Mouse (Mus musculus) right cerebral cortex, adult 2 months (tissue): Measurements from ENCODE around the gene Mpped2.
A peak's percentile ranks its signal among the peaks of the same experiment; 100 is the strongest.

Source experiments
- DNase-seq, 2 experiments: peaks; one replicate each; pipeline ENCODE4 v3.0.0; 2021 to 2022; ENCODE audit warnings: low spot score in 2 of 2

Mpped2 gene

DNA sequence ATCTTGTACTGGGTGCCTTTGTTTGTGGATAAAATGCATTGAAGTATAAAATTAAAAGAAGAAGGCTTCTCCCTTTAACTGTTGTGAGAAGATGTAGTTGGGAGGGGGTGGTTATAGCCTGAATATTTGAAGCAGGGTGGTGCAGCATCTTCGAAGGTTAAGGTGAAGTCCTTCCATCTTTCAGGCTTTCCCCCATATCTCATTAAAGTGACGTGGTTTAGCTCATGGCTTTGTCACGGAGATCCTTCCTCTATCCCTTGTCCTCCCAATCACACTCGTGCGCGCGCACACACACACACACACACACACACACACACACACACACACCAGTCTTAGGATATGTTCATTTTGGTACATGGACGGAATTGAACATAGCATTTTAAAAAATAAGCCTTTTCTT is 3.3 kb downstream of the Mpped2 start:
- DNase-seq = no peak

DNA sequence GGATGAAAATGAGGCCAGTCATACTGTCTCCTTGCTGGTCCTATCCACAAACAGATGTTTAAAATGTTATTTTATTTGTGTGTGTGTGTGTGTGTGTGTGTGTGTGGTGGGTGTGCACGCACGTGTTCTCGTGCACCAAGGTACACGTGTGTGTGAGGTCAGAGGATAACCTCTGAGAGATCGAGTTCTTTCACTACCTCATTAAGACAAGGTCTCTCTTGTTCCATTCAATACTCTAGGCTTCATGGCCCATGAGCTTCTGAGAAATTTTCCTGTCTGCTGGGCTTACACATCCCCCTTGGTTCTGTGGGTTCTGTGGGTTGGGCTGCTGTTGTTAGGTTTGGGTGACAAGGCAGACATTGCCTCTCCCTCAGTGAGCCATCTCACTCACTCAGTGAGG is 12.6 kb downstream of the Mpped2 start:
- DNase-seq = no peak

DNA sequence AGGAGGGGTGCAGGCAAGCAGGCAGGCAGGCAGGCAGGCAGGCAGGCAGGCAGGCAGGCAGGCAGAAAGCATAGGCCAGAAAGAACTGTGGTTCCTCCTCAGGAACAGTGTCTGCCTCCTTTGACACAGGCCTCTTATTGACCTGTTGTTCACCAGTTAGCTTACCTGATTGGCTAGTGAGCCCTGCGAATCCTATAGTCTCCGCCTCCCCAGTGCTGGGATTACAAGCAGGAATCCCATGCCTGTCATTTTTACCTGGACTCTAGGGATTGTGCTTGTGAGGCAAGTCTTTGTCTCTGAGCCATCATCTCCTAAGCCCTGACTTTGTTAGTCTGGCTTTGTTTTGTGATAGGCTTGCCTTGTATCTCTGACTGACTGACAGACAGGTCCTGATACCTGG is 14.1 kb downstream of the Mpped2 start:
- no peak for DNase-seq

DNA sequence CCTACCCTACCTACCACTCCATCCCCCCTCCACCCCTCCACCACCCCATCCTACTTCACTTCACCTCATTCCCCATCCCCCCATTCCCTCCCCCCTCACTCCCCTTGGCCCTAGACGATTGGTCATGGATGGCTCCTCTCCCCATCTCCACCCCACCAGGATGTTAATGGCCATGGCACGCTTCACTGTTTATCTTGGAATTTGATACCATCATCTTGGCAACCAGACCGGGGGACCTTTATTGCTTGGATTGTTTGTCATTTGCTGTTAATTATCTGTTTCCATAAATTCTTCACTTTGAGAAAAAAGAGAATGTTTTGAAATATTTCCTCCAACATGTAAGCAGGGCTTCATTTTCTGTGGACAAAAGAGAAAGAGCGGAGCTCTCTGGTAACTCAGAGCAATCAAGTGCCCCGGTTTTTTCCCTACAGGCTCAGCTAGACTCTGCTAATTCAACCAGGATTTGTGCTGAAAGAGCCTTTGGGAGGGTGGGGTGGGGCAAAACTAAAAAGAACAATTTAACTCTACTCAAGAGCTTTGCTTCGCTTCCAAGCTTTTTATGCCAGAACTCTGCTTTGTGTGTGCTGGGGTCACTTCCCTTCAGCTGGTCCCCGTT is 17.9 kb downstream of the Mpped2 start:
- DNase-seq = no peak

DNA sequence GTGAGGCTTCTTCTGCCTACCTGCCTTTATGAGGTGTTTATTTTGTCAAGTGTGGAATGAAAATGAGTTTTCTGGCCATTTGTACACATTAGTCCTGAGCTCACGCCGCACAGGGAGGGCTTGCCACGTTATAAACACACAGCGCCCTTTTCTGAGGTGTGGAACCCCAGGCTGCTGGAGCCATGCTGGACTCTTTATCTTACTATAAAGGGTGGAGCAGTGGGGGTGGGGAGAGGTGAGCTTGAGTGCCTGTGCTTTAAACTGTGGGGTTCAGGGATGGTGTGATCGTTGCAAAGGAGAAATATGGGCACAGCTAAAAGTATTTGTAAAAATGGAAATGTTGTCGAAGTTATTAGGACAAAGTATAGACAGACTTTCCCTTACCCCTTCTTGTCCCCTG is 18.4 kb downstream of the Mpped2 start:
- DNase-seq = no peak

DNA sequence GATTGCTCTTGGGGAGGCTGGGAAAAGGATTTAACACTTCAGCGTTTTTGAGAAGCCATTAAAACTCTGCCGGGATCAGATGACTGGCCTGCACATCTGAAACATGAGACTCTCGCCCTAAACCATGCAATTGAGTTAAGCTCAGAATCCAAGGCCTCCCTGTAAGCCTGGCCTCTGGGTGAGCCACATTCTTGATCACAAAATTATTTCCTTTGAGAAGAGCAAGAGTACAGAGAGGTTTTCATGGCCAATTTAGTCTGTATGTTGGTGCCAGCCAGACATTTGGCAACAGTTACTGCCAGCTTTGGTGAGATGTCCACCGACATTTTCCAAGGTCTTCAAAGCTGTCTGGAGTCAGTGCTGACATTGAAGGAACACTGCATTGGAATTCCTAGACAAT is 20.1 kb downstream of the Mpped2 start:
- no peak for DNase-seq

DNA sequence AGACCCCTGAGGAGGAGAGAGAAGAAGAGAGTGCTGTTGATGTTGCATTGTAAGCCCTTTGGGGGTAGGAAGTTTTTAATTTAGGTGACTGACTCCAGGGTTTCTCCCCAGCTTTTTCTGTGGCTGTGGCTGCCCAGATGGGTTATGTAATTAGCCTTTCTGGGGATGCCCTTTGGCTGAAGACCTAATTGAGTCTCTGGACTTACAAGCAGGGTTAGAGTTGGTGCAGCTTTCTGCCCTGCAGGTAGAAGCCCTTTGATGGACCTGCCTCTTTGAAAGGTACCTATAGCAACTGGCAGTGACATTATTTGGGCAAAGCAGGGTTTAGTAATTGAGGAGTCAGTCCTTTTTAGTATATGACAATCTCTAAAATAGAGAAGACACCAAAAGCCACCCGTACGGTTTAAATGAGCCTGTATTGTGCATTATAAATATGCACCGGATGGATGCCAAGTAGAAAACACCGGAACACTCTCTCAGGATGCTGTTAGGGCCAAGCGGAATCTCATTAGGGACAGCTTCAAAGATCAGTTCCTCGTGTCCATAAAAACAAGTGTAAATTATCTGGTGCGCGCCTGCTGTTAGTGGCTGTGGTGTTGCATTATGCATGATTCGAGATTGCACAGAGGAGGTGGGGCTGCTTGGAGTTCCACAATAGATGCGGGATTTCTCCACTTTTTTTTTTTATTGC is 22.8 kb downstream of the Mpped2 start:
- DNase-seq = peak in 1 of 2 experiments; percentile 24

DNA sequence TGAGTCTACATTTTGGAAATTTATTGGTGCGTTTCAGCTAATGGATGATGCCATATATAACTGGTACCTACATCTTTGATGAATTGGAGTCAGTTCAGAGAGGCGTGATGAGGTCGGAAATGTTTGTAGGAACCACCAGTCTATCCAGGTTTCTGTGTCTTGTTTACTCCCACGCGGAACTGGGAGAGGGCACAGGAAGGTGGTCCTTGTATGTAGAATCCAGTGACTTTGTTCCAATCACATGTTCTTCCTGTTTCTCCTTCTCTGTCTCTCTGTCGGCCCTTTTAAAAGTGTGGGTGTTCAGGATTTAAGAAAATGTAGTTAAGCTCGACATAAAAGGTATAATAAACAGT is 23.3 kb downstream of the Mpped2 start:
- no peak for DNase-seq

DNA sequence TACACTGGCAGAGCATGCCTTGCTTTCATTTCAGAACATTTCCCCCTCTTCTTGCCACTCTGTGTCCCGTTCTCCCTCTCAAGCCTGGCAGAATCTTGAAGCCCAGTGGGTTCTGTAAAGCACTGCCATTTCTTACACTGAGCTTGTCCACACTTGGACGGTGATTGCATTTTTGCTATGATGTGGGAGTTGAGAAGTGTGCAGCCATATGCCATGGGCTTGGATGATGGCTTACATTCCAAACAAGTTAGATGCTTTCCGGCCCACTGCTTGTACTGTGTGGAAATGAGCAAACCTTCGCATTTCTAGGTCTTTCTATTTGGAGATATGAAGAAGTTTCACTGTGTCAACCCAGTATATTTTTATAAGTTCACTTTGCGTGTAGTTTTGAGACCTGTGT is 25.8 kb downstream of the Mpped2 start:
- peak; percentile 54 to 59 for DNase-seq

DNA sequence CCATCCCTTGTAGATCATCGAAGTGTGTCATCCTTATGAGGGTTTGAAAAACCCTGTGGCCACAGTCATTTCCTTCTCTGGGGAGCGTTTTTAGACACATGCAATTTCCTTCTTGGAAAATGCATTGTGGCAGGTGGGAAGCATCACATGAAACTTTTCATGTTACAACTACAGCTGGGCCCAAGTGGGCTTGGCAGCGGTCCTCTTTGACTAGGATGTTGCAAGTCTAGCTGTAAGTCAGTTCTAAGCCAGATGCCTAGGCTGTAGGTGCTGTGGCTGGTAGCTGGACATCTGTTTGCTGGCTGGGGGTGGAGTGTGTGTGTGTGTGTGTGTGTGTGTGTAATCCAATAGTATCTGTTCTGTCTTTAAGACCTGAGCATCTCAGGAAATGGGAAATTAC is 26.4 kb downstream of the Mpped2 start:
- DNase-seq = no peak

DNA sequence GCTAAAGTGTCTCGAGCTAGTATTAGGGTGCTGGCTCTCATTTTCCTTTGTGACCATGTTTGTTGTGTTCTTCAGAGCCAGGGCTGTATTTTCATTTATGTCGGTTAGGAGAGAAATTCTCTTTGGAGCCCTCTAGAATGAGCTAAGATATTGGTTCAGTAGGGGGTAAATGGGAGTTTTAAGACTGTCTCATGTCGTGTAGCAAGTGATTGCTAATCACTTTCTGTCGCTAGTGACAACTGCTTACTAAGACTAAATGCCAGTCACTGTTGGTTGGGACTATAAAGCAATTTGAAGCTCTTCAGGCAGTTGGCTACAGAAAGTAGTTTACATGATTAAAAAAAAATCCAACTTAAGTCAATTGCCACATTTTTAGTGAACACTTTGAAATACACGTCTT is 27.6 kb downstream of the Mpped2 start:
- no peak for DNase-seq

DNA sequence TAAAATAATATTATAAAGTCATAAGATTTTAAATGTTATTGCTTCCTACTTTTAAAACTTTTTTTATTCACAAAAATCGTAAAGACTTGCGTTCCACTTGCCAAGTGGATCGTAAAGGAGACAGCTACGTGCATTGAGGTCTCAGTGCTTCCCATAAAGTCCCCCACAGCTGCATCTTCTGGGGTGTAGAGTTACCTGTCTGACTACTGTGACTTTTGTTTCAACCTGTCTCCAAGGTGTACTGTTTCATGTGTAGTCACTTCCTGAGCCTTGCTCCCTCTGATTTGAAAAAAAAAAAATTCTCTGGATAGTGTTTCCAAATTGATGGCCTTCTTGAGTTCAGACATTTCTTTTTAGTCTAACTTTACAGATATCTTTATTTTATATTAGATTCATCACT is 29.0 kb downstream of the Mpped2 start:
- DNase-seq = no peak

DNA sequence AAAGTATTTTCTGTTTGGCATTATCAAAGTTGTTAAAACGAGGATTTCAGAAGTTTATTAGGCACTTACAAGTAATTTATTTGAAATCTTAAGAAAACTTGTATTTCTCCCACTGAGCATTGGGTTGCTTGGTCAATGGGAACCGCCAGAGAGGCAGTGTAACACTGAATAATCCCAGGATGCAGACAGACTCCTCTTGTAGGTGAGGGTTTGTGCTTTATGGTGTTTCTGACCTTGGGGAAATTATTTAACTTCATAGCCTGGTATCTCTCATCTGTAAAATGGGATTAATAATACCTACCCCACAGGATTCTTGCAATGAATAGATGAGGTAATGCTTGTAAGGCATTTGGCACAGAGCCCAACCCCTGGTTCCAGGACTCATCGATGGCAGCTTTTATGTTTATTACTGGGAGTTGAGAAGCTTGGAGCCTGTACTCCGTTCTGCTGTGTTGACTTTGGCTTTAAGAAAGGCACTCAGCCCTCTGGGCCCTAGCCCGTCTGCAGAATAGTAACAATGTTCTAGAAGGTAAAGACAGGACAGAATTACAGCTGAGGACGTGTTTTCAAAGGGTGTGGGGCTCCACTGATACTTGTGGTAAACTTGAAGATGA is 37.0 kb downstream of the Mpped2 start:
- DNase-seq = no peak

DNA sequence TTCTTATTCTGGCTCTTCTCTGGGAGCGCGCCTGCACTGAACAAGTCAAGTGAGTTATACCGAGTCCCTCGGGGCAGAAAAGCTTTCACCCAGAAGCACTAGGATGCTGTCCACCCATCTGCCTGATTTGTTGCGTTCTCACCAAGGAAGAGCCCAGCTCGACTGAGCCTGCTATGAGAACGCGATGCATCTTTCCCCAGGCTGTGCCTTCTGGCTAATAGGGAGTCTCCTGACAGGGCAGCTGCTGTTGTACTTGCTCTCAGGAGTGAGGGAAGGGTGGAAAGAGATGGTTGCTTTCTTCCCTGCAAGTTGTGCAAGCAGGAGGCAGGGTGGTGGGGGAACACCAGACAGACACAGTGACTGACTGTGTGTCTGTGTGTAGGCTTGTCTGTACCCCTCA is 37.5 kb downstream of the Mpped2 start:
- no peak for DNase-seq

DNA sequence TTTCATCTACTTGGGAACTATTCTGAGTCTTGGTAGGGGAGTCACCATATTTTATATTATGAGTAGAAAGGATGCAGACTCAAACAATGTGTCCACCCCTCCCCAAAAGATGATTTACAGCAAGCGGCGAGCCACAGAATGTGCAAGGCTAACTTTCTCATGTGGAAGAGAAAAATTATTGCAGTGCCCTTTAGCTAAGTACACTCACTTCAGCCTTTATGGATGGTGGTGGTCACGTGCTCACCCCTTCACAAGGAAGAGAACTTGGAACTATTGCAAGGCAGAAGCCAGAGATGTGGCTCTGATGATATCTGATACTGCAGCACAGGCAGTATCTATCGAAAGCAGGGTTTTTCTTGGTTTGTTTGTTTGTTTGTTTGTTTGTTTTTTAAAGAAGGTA is 38.4 kb downstream of the Mpped2 start:
- DNase-seq = no peak

DNA sequence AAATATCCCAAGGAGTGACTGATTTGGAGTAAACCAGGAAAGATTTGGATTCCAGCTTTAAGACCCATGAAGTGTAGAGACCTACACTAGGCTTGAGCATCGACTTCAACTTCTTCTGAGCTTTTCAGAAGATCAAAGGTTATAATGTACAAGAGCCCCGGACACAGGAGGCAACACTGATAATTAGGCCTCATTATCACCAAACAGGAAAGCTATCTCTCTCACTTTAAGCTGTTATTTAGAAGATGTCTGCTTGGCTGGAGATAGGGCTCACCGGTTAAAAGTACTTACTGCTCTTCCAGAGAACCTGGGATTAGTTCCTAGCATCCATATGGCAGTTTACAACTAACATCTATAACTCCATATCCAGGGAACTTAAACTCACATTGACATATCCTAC is 39.1 kb downstream of the Mpped2 start:
- DNase-seq = no peak

DNA sequence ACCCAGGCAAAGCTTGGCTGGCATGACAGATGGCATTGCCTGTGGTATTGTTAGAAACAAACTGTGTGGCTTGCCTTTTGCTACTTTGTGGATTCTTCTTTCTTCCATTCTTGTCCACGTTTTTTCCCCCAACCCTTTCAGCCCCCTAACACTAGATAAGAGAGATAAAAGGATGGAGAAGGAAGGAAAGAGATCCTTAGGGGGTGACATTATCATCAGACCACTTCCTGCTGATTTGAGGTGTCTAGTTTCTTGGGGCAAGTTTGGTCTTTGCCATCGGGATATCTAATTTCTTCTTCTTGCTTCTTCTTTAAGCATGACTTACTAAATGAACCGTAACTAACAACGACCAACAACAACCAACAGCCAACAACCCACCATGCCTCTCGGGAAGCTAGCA is 40.3 kb downstream of the Mpped2 start:
- DNase-seq = no peak

DNA sequence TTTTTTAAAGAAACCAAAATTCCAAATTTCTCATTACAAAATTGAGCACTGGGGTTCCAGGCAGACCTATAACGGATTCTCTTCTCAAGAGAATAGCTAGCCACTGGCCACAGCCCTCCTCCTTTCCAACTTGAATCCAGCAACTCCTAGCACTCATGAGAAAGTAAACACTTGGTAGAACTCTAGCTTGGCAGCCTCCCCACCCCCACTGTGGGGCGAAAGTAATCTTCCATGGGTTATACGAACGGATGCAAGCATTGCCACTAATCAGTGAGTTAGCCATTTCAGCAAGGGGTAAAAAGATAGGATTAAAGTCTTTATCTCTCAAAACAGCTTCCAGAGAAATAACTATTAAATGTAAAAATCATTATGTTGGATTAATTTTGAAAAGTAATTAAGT is 40.9 kb downstream of the Mpped2 start:
- DNase-seq = no peak

DNA sequence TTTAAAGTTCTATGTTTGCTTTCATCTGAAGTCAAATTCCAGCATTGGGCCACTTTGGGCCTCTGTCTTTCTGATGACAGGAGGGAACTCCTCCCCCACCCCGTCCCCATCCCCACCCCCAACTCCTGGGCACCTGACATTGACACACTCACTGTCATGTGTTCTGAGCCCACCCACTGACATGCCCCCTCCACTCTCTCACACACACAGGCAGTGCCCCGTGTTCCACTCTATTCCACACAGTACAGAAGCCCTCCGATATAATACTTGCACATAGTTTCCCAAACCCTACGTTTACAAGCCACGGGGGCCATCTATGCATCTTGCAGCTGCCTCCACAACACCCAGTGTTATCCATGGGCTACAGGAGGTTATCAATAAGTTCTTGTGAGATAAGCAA is 42.1 kb downstream of the Mpped2 start:
- no peak for DNase-seq

DNA sequence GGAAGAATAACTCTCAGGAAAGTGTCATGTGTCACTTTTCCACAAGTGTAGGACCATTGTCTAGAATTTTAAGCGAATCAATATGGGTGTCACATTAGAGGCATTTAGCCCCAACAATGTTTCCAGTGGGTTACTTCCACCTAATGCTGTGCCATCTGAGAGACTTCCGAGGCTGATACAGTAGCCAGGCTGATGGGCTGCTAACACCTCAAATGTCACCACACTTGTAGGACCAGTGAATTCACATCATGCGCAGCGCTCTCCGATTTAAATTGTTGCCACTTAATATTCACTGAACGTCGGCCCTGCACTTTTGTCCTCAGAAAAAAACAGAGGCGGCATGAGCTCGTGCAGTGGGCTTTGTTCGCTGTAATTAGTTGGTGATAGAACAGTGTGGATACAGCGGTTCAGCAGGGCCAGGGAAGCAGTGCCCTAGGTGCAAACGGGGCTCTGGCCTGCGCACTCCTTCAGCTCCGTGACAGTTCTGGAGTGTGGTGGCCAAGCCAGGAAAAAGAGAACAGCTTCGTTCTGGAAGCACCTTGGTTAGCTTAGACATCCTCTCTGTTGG is 42.8 kb downstream of the Mpped2 start:
- no peak for DNase-seq

DNA sequence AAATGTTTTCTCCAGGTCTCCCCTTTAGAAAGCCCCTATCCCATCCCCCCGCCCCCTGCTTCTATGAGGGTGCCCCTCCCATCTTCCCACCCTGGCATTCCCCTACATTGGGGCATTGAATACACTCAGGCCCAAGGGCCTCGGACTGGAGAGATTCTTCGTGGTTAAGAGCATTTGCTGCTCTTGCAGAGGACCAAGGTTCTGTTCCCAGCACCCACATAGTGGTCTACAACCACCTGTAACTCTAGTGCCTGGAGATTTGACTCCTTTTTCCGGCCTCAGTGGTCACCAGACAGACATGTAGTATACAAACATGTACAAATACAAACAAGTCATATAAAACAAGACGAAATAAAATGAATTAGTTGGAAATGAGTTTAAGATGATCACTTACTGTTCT is 45.9 kb downstream of the Mpped2 start:
- DNase-seq = no peak

DNA sequence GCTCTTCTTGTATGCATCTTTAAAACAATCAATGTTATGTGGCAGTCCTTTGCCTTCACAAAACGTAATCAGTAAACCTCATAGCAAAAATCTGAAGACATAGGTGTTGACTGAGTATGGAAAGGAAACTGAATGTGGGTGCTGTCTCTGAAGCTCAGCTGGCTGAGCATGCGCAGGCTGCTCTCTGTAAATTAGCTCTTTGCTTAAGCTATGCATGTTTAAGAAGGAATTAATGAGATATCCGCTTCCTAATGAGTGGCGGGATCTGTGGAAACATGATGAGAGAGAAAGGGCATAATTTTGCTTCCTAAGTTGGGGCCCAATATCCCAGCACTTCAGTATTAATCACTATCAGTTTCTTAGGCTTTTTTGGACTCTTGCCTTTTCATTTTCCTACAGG is 51.0 kb downstream of the Mpped2 start:
- DNase-seq = no peak

DNA sequence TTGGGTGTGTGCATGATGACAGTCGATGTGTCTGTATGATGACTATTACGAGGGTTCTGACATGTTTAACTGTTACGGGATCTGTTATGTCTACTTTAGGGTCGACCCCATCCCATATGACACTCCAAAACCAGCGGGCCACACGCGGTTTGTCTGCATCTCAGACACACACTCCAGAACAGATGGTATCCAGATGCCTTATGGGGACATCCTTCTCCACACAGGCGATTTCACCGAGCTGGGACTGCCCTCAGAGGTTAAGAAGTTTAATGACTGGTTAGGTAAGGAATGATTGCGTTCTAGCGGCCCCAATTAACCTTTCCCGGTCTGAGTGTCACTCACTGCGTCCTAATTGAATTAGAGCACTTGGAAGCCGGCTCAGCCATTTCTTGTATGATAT is 51.5 kb downstream of the Mpped2 start:
- no peak for DNase-seq
